Mouse (Mus musculus) thymus, adult 2 months (tissue): ENCODE results near the gene Ldlrad2. TPM values are rescaled to one million over a fixed set of nuclear protein-coding genes. Genes with fewer than 3 reads are reported as not detected.
A peak's percentile ranks its signal among the peaks of the same experiment; 100 is the strongest.

Experiments used
- DNase-seq: peaks from one replicate; pipeline ENCODE4 v3.0.0; 2021
- H3K27ac ChIP-seq: fragments of 200-500 bp; 2 replicates; pipeline ENCODE4 v1.5.1; 2012; ENCODE audit warnings: low read length, control low read depth; ENCODE audit not compliant: control insufficient read depth, insufficient read depth
- H3K27me3 ChIP-seq: fragments of 200-500 bp; 2 replicates; pipeline ENCODE4 v1.6.1; 2012; ENCODE audit warnings: mild to moderate bottlenecking, low read length, moderate library complexity, mixed read lengths; ENCODE audit not compliant: control insufficient read depth, insufficient read depth
- H3K36me3 ChIP-seq: fragments of 200-500 bp; 2 replicates; pipeline ENCODE4 v1.6.1; 2012; ENCODE audit warnings: mild to moderate bottlenecking, low read length, moderate library complexity; ENCODE audit not compliant: control insufficient read depth, insufficient read depth
- H3K4me1 ChIP-seq: fragments of 200-500 bp; replicated peaks from 2 replicates; pipeline ENCODE4 v1.6.1; 2012; ENCODE audit warnings: low read length; ENCODE audit not compliant: control insufficient read depth, insufficient read depth
- H3K4me3 ChIP-seq: fragments of 200-500 bp; 2 replicates; pipeline ENCODE4 v1.5.1; 2012; ENCODE audit warnings: mild to moderate bottlenecking, low read length, control low read depth, moderate library complexity; ENCODE audit not compliant: control insufficient read depth, insufficient read depth
- CTCF ChIP-seq: fragments of 200-500 bp; IDR thresholded peaks from 2 replicates; pipeline ENCODE4 v1.5.1; 2012; ENCODE audit warnings: mild to moderate bottlenecking, control low read depth, low read length, moderate library complexity, borderline replicate concordance; ENCODE audit not compliant: control insufficient read depth, poor library complexity, insufficient read depth; ENCODE audit errors: extremely low read depth
- POLR2A ChIP-seq: fragments of 200-500 bp; IDR thresholded peaks from 2 replicates; pipeline ENCODE4 v1.6.1; 2012; ENCODE audit warnings: mild to moderate bottlenecking, low read length, control low read depth, moderate library complexity; ENCODE audit not compliant: control insufficient read depth, poor library complexity, insufficient read depth; ENCODE audit errors: extremely low read depth
- WGBS: fragments of 180-500 bp; shearing (Covaris S2); methylation state at CpG from one replicate; pipeline ENCODE4 v1.1.7; 2018; 5-methylcytosine and 5-hydroxymethylcytosine counted together
- polyA plus RNA-seq: library from polyadenylated mRNA; depleted of rRNA; stranded (reverse); fragments of >200 nt; gene quantifications from 2 replicates; pipeline ENCODE4 v1.2.3, GENCODE M21; 2012; rRNA removed

Ldlrad2 gene
- polyA plus RNA-seq = not detected in 2 replicates

- H3K27me3 ChIP-seq = no peaks in the 10 kb centered on the region
- WGBS = 91% methylated on average over 10 of the region's 10 CpGs
- TF ChIP-seq POLR2A = no peak
- no peak for TF ChIP-seq CTCF
Measured at GRCm38 (mm10) chr4:137574469-137574868, at the start of gene Ldlrad2. TSS of gene Ldlrad2 (minus strand) at chr4:137574569.

GRCm38 (mm10) chr4:137622847-137623246, 48.5 kb upstream of the Ldlrad2 start:
- DNase-seq = no peak
- TF ChIP-seq POLR2A = no peak
- no peak for TF ChIP-seq CTCF
- 97% methylated on average over 8 of the region's 8 CpGs for WGBS
- peaks cover 60% of the 10 kb centered on the region for H3K36me3 ChIP-seq
- H3K4me1 ChIP-seq = no peaks in the 10 kb centered on the region
- H3K27me3 ChIP-seq = no peaks in the 10 kb centered on the region
- no peak overlapping the region for H3K4me3 ChIP-seq
- H3K27ac ChIP-seq = no peak overlapping the region

More at GRCm38 (mm10) chr4:137574469-137574868, at the start of gene Ldlrad2:
- no peaks in the 10 kb centered on the region for H3K36me3 ChIP-seq
- no peaks in the 10 kb centered on the region for H3K4me1 ChIP-seq
- H3K4me3 ChIP-seq = no peak within 1 kb of the TSS
- DNase-seq = no peak
- H3K27ac ChIP-seq = no peak within 1 kb of the TSS

DNA sequence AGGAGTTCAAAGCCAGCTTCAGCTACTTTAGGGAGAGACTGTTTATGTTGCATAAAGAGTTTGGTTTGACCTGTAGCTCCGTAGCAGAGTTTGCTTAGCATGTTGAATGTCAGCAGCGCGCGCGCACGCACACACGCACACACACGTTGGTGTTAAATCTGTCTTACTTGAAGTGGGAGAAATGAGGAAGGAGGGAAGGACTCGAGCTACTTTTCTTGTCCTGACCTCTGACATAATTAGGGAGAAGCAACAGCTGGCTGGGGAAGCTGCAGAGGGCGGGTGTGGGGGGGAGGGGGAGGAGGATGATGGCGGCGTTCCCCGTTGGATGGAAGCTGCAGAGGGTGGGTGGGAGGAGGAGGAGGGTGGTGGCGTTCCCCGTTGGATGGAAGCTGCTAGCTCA, 35.9 kb upstream of the Ldlrad2 start:
- 72% methylated on average over 15 of the region's 15 CpGs for WGBS
- no peak for DNase-seq
- Histone ChIP-seq H3K4me1 (peaks cover 7% of the 10 kb centered on the region), H3K27me3 (no peaks in the 10 kb centered on the region), H3K4me3 (no peak overlapping the region), H3K27ac (no peak overlapping the region; the same call in 1 of the 2 replicates), H3K36me3 (peaks cover 69% of the 10 kb centered on the region)
- TF ChIP-seq CTCF (no peak), POLR2A (no peak)

DNA sequence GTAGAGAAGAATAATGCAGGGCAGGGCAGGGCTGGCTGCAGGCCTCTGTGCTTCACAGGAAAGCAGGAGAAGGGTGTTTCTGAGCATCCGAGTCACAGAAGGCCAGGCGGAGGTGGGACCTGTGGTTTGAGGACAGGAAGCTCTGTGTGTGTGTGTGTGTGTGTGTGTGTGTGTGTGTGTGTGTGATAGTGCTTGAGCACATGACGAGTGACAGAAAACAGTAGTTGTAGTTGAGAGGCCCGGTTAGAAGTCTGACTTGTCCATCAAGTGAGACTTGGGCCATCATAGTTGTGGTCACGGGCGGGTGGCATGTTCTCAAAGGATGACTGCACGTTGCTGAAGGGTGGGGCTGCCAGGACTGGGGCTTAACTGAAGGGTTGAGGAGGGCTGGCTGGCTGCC, 35.3 kb upstream of the Ldlrad2 start:
- Histone ChIP-seq H3K27ac (no peak overlapping the region), H3K36me3 (peaks cover 64% of the 10 kb centered on the region), H3K4me3 (no peak overlapping the region), H3K4me1 (peaks cover 7% of the 10 kb centered on the region), H3K27me3 (no peaks in the 10 kb centered on the region)
- DNase-seq = peak; percentile 30
- WGBS = 22% methylated on average over 7 of the region's 7 CpGs
- TF ChIP-seq CTCF = no peak
- no peak for TF ChIP-seq POLR2A

- no peaks in the 10 kb centered on the region for H3K27me3 ChIP-seq
- no peak for DNase-seq
- H3K27ac ChIP-seq = no peak overlapping the region
- H3K36me3 ChIP-seq = peaks cover 60% of the 10 kb centered on the region
- no peak for TF ChIP-seq POLR2A
- no peak for TF ChIP-seq CTCF
- 35% methylated on average over 7 of the region's 7 CpGs for WGBS
- peaks cover 7% of the 10 kb centered on the region for H3K4me1 ChIP-seq
- no peak overlapping the region for H3K4me3 ChIP-seq
Measured at GRCm38 (mm10) chr4:137609281-137609680, 34.9 kb upstream of the Ldlrad2 start.

DNA sequence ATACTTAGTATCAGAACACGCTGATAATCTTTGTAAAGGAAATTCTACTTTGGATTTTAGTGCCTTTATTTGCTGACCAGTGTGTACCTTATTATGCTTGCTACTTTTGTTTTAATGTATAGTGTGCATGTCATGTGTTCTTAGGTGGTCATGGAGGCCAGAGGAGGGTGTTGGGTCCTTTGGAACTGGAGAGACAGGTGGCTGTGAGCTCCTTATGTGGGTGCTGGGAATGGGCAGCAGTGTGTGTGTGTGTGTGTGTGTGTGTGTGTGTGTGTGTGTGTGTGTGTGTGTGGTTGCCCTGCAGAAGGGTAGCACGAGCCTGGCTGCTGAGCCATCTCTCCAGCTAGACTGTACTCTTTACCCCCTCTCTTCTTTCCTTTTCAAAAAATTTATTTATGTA, 32.7 kb upstream of the Ldlrad2 start:
- Histone ChIP-seq H3K4me3 (no peak overlapping the region), H3K36me3 (peaks cover 43% of the 10 kb centered on the region), H3K27me3 (no peaks in the 10 kb centered on the region), H3K4me1 (peaks cover 10% of the 10 kb centered on the region), H3K27ac (no peak overlapping the region)
- 92% methylated on average over 2 of the region's 2 CpGs for WGBS
- no peak for TF ChIP-seq CTCF
- no peak for TF ChIP-seq POLR2A
- DNase-seq = no peak
